Mouse (Mus musculus) brain, embryonic 14.5 days (tissue): ENCODE results near the gene Hoxd11. TPM values are rescaled to one million over a fixed set of nuclear protein-coding genes. Genes with fewer than 3 reads are reported as not detected.
A peak's percentile ranks its signal among the peaks of the same experiment; 100 is the strongest.

ENCODE experiments used
- DNase-seq: peaks from one replicate; pipeline ENCODE4 v3.0.0-alpha.2; 2011; ENCODE audit warnings: low read depth
- CTCF ChIP-seq: fragments of 200-500 bp; IDR thresholded peaks from 2 replicates; pipeline ENCODE4 v1.5.1; 2012; ENCODE audit warnings: inconsistent platforms, mild to moderate bottlenecking, moderate library complexity, borderline replicate concordance; ENCODE audit not compliant: insufficient read depth, insufficient read length; ENCODE audit errors: extremely low read depth
- POLR2A ChIP-seq: fragments of 200-500 bp; IDR thresholded peaks from 2 replicates; pipeline ENCODE4 v1.6.1; 2012; ENCODE audit warnings: mild to moderate bottlenecking, inconsistent platforms, borderline replicate concordance; ENCODE audit not compliant: poor library complexity, insufficient read depth, insufficient read length, severe bottlenecking; ENCODE audit errors: extremely low read depth
- polyA plus RNA-seq: library from polyadenylated mRNA; depleted of rRNA; stranded (reverse); fragments of >200 nt; gene quantifications from 2 replicates; pipeline ENCODE4 v1.2.3, GENCODE M21; 2012; rRNA removed

Hoxd11 gene
- polyA plus RNA-seq, result 0.05 TPM in 1 of 2 replicates, not detected in the other

DNA sequence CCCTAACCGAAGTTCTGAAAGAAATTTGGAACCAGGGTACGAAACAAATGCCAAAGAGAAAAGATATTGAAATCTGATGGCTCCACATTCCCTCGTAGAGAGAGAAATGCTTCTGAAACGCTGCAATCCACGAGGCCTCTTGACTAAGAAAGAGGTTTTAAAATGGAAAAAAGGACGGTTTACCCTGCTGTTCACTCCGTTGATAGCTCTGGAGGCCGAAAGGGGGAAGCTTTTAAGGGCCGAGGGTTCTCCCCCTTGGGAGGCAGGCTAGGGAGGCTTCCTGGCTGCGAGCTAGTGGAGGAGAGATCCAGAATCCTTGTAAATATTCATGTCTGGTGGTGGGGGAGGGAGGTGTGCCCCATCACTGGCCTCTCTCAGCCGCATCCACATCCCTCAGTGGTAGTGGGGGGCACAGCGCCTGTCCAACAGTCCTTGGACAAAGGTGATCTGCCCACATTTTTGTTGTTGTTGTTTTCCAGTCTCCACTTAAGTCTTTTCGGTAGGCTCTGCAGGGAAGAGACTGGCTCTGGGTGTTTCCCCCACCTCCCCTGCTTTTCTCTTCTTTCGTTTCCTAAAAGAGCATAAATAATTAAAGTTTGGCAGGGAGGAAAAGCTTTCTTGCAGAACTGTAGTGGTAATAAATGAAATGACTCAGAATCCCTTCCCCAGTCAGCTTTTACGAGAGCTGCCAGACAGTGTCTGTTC is at the start of gene Hoxd11:
Hoxd11 (plus strand) TSS at position 667 of the 705 bp plus-strand sequence.
- DNase-seq, result no peak

DNA sequence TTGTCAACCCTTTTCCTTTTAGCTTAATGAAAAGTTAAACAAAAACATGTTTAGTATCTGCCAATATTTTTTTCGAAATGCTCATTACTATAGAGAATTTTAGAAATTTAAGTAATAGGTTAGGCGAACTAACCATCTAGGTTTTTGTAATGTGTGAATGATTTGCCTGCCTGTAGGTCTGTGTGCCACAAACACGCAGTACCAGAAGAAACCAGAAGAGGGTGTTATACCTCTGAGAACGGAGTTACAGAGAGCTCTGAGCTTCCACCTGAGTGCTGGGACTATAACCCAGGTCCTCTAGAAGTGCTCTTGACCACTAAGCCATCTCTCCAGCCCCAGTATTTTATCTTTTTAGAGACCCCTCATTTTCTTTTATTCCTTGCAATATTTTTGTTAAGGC is 43.9 kb upstream of the Hoxd11 start:
- no peak for DNase-seq
- TF ChIP-seq CTCF (no peak), POLR2A (no peak)

More for the DNA sequence above, at the start of gene Hoxd11:
- TF ChIP-seq CTCF (no peak), POLR2A (no peak)

DNA sequence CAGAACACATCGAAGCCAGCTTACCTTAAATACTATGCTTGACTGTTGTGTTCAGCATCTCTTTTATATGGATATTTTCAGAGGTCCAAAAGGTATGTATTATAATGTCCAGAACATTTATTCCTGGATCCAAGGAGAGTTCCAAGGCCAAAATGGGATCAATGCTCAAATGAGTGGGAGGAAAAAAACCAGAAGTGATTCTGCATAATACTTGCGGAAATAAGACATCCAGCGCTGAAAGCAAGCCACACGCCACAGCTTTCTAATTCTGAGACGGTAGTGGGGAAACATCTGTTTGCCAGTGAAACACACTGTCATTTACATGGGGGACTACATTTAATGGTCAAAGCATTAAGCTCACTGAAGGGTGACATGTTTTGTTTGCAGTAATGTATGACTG is 36.9 kb upstream of the Hoxd11 start:
- TF ChIP-seq CTCF (no peak), POLR2A (no peak)
- no peak for DNase-seq

DNA sequence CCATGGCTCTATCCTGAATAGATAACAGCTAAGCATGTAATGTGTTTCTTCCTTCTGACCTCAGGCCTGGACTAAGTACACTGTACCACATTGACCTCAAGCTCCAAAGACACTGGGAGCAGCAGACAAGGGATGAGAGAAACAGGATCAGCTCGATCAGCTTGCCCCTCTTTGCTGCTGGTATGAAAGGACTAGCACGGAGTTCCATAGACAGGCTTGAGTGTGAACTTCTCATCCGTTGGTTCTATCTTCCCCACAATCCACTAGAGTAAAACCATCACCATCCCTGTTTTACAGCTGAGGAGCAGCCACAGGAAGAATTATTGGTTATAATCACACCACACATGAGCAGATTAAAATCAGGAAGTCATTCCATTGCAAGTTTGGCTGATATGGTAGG is 33.7 kb upstream of the Hoxd11 start:
- TF ChIP-seq POLR2A, result no peak
- TF ChIP-seq CTCF, result no peak
- DNase-seq, result no peak

DNA sequence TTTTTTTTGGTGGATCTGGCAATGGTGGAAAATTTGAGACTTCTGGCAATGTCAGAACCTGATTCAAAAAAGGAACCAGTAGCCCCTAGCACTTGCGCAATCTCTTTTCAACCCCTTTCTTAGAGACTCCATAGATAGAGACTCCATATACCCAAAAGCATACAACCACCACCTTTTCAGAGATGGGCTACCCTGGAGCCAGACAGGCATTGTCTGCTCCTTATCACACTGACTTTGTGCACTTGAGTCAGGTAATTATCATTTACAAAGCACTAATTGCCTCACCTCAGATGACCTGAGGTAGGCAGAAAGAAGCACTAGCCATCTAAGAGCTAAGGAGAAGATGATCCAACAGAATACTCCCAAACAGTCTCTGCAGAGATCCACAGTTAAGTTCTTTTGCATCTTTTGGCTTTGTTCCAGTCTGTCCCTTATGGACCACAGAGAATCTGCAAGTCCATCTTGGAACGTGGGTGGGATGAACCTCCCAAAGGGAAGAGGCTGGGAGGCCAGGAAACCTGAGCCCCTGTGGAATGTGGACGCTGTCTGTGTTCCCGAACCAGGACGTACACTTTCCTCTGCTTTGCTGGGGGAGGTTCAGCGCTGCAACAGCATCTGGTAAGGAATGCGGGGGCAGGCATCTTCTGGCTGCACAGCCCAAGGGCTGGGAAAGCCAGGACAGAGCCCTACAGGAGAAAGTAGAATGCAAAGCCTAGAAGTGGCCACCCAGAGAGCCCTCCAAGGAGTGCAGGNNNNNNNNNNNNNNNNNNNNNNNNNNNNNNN is 32.1 kb upstream of the Hoxd11 start:
- DNase-seq, result no peak
- no peak for TF ChIP-seq CTCF
- TF ChIP-seq POLR2A, result no peak

DNA sequence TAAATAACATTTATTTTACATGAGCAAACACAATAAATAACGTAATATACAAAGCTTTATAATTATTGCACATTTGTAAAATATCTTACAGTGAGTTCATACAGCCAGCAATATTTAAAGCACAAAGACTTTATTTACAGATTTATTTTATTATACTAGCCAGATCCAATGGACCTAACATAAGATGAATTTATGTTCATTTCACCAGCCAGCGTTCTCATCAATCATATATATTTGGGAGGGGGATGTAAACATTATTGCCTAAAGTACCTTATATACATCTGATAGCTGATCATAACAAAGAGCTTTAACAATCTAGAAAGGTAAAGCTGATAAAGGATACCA is 26.4 kb upstream of the Hoxd11 start:
- DNase-seq, result no peak

DNA sequence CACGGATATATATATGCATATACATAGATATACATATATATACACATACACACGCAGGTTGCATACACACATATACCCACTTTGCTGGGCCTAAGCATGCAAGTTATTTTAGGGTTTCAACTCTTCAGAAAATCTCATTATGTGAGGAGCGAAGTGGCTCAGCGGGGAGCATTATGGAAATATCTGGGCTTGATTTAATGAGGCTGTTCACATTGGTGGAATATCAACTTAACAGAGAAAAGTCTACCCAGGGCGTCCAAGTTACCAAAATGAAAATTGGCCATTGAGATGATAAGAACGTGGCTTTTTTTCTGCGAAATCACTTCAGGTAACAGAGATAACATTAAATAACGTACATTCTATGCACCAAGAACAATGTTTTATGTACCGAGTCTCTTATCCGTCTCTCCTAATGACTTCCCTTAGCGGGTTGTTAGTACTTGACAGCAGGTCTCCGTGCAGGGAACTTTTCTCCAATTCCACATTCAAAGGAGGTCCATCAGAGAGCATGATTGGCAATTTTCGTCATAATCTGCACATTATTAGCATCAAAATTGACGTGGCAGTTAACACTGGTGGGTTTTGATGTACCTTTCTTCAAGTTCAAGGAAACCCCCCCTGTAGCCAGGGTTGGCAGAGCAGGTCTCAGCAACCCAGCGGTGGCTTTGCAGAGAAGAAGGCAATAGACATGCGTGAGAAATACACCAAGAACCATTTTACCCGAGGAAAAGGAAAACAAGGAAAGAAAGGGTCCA is 25.4 kb upstream of the Hoxd11 start:
- no peak for TF ChIP-seq CTCF
- TF ChIP-seq POLR2A, result no peak

More for the DNA sequence above, 26.4 kb upstream of the Hoxd11 start:
- TF ChIP-seq CTCF (no peak), POLR2A (no peak)

DNA sequence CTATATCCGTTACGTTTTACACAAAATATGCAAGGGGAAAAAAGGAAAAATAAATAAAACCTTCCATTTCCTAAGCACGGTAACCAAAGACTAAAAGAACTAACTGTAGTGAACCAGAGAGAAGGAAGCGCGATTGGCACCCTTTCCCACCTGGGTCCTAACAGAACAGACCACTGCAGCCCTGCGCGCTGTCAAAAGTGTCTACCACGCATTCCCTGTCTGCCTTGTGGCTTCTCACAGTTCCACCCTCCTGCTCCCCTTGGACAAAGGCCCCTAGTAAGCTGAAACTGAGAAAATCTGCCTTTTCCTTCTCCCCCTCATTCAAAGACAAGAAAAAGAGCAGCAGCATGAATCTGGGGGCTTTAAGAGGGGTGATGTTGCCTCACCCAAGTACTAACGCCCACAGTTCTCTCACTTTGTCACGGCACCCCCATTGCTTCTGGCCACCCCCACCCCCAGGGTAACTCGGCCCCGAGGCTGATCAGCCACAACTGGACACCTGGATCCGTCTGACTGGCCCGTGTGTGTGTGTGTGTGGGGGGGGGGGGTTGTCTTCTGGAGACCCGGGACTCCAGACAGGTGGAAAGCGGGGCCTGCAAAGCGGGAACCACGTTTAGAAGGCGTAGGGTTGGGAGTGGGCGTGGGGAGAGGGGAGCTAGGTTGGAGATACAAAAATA is 24.5 kb upstream of the Hoxd11 start:
- no peak for TF ChIP-seq CTCF
- no peak for TF ChIP-seq POLR2A
- peak; percentile 19 for DNase-seq

More for the DNA sequence above, 25.4 kb upstream of the Hoxd11 start:
- peak; percentile 52 for DNase-seq

DNA sequence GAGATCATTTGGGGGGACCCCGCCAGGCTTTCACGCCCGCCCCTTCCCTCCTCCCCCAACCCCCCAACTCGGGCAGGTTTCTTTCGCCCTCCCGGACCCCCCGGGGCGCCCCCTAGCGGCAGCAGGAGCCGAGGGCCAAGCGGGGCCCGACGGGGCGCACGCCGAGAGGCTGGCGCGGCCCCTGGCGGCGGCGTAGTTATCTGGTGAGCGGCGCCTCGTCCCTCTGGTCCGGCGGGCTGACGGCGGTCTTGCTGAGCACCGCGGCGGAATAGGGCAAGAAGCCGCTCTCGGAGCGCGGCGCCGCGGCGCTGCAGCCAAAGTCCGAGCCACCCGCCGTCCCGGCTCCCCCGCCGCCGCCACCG is 24.0 kb upstream of the Hoxd11 start:
- peak; percentile 20 for DNase-seq
- TF ChIP-seq CTCF, result peak; percentile 25; the same call in 1 of the 2 replicates
- TF ChIP-seq POLR2A, result no peak

DNA sequence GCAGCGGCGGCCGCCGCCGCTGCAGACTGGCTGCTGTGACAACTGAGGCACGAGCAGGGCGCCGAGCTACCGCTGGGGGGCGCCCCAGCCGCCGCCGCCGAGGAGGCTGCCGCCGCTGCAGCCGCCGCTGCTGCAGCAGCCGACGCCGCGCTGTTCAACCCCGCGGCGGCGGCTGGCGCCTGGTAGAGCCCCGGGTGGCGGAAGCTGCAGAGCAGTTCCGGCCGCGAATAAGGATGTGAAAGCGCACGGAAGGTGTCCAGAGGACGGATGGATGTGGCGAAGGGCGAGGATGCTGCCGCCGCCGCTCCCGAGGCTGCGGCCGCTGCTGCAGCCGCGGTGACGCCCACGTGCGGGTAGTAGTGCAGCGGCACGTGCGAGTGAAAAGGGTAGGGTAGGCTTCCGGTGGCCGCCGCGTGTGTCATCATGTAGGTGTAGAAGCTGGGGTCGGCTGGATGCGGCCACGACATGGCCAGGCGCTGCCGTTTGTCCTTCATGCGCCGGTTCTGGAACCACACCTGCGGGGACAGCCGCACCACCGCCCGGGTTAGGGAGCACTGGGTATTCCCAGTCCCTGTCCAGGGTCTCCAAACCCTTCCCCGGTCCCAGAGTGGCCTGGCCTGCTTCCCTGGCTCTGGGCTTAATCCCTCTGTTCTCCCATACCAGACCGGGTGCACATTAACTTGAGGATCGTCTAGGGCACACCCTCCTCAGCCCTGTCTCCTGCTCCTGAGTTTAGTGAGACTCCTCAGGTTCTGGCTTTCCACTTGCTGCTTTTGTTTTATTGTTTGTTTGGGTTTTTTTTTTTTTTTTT is 23.3 kb upstream of the Hoxd11 start:
- TF ChIP-seq CTCF (peak; percentile 23; the same call in 1 of the 2 replicates), POLR2A (no peak)
- DNase-seq, result peak; percentile 47

DNA sequence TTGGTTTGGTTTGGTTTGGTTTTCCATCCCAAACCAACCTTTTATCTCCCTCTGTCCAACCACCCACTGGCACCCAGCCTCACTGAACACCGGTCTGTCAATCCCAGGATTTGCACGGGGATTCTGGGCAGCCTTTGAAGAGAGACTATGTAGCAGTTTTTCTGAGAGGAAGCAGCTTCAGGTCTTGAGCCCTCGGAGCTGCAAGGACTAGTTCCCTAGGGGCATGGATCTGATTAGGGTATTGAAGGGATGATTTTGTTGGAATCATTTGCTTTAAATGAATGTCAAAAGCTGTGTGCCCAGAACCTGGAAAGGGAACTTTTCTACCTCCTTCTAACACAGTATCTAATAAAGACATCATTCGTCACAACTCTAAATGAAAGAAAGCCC is 22.7 kb upstream of the Hoxd11 start:
- TF ChIP-seq POLR2A (no peak), CTCF (no peak)
- peak; percentile 56 for DNase-seq
